Mouse (Mus musculus) MEL-GATA-1-ER (cell line): ENCODE results near the gene Mettl27.

Experiments
- DNase-seq: peaks from one replicate; pipeline ENCODE4 v3.0.0-alpha.2; 2012; ENCODE audit warnings: low read depth; ENCODE audit errors: extremely low read depth

Gene Mettl27

GRCm38 (mm10) chr5:134932179-134932902, at the start of gene Mettl27:
Gene Mettl27 (plus strand): TSS chr5:134932368.
- peak; percentile 85 for DNase-seq

- no peak for DNase-seq
Observed at GRCm38 (mm10) chr5:134883077-134883476, 49.1 kb upstream of the Mettl27 start.

GRCm38 (mm10) chr5:134887447-134888335, 44.5 kb upstream of the Mettl27 start:
- no peak for DNase-seq

- no peak for DNase-seq
Observed at GRCm38 (mm10) chr5:134888505-134888904, 43.7 kb upstream of the Mettl27 start.

GRCm38 (mm10) chr5:134890601-134891054, 41.5 kb upstream of the Mettl27 start:
- DNase-seq, result no peak

GRCm38 (mm10) chr5:134891552-134891951, 40.6 kb upstream of the Mettl27 start:
- no peak for DNase-seq

- DNase-seq, result no peak
Observed at GRCm38 (mm10) chr5:134892717-134893116, 39.5 kb upstream of the Mettl27 start.

GRCm38 (mm10) chr5:134895291-134895690, 36.9 kb upstream of the Mettl27 start:
- DNase-seq, result no peak

GRCm38 (mm10) chr5:134896965-134897364, 35.2 kb upstream of the Mettl27 start:
- DNase-seq, result no peak

- no peak for DNase-seq
Observed at GRCm38 (mm10) chr5:134897596-134897995, 34.6 kb upstream of the Mettl27 start.

- DNase-seq, result no peak
Observed at GRCm38 (mm10) chr5:134901012-134901643, 31.0 kb upstream of the Mettl27 start.

- DNase-seq, result no peak
Observed at GRCm38 (mm10) chr5:134901644-134902027, 30.5 kb upstream of the Mettl27 start.

- DNase-seq, result no peak
Observed at GRCm38 (mm10) chr5:134906633-134907032, 25.5 kb upstream of the Mettl27 start, which contains the start of gene Tmem270. Gene Tmem270 (minus strand): TSS chr5:134906733.

- DNase-seq, result peak; percentile 85
Observed at GRCm38 (mm10) chr5:134907135-134907534, 25.0 kb upstream of the Mettl27 start.

- no peak for DNase-seq
Observed at GRCm38 (mm10) chr5:134911901-134912300, 20.3 kb upstream of the Mettl27 start.

GRCm38 (mm10) chr5:134913352-134913751, 18.8 kb upstream of the Mettl27 start:
- DNase-seq, result no peak

- DNase-seq, result peak; percentile 78
Observed at GRCm38 (mm10) chr5:134913753-134914152, 18.4 kb upstream of the Mettl27 start.

- DNase-seq, result no peak
Observed at GRCm38 (mm10) chr5:134914510-134914909, 17.7 kb upstream of the Mettl27 start.

GRCm38 (mm10) chr5:134915311-134915710, 16.9 kb upstream of the Mettl27 start, which contains the start of gene Cldn13:
Gene Cldn13 (minus strand): TSS chr5:134915526.
- peak; percentile 82 for DNase-seq

GRCm38 (mm10) chr5:134918071-134918832, 13.9 kb upstream of the Mettl27 start:
- DNase-seq, result peak; percentile 83

GRCm38 (mm10) chr5:134919097-134919496, 13.1 kb upstream of the Mettl27 start:
- peak; percentile 52 for DNase-seq
